Mouse (Mus musculus) liver, embryonic 14.5 days (tissue): ENCODE measurements around the gene H2afv.

Experiments used
- CTCF ChIP-seq: IDR thresholded peaks from 2 replicates; pipeline ENCODE4 v1.5.1; 2016; ENCODE audit warnings: antibody characterized with exemption, low read depth, control low read depth
- EP300 ChIP-seq: IDR thresholded peaks from 2 replicates; pipeline ENCODE4 v1.6.1; 2016; ENCODE audit warnings: antibody characterized with exemption, low read depth

DNA sequence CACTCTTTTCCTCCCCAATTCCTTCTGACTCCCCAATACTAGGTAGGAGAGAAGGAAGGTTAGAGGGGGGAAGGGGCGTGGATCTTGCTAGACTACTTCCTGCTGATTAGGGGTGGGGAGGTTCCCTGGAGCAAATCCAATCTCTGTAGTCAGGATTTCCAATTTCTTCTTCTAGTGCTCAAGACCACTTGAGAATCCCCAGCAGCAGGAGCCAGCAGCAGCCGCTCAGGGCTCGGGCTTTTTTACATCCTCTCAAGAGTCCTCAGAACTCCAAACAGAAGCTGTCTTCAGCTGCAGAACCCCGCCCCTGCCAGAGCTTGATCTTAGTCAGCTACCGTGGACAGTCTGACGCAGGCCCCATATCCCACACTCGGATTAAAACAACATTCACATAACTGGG lies 43.3 kb upstream of the H2afv start:
- no peak for TF ChIP-seq EP300
- no peak for TF ChIP-seq CTCF
